Mouse (Mus musculus) B cell, adult 2 months (primary cell): ENCODE results near the gene Ccdc142.
A peak's percentile ranks its signal among the peaks of the same experiment; 100 is the strongest.

Experiments
- DNase-seq, 2 experiments: peaks; one replicate each; pipeline ENCODE4 v3.0.0; 2022

Gene Ccdc142

DNA sequence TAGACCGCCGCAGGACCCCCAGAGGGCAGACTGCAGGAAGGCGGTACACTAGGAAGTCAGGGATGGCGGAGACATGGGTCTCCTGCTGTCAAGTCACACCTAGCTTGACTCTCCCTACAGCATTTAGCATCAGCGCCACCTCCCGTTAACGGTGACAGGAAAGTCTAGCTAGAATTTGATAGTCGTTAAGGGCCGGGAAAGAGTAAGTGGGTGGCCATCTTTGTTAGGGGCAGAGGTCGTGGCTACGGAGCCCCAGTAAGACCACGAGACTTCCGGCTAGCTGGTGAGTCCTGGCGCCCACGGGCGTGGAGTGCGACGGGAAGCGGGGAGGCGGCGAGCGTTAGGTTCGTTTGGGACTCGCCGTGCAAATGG lies at the start of gene Ccdc142, which contains the start of gene Gm42688:
TSS of gene Ccdc142 (plus strand) at position 286 of the 372 bp plus-strand sequence.
TSS of gene Gm42688 (plus strand) at position 302 of the 372 bp plus-strand sequence.
- peak; percentile 83 to 85 for DNase-seq

DNA sequence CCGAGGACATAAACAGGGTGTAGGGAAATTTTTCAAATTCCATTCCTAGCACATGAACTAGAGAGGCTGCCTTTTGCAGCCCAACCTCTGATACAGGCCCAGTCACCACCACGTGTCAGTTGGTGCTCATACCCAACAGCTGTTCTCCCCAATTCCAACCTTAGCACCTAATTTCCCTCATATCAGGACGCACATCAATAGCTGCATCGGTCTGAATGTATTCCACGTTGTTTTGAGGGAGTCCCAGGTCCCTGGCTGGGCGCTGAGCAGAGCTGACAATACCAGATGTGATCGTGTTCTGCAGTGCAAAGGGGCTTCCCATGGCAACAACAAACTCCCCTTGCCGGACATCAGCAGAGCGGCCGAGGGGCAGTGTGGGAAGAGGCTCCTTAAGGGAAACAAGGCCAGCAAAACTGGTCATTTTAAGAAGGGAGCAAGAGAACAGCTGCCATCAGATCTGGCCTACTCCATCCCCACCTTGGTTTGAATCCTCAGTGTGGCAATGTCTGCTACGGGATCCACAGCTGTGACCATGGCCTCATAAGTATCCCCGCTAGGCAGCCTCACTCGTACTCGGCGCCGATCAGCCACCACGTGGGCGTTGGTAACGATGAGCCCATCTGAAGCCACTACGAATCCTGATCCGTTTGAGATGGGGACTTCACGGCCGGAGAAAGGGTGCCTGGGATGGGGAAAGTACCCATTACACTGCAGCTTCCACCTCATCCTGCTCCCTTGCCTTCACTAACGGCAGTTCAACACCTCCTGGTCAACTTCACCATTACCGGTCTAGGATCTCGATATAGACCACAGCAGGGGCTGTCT lies 48.1 kb upstream of the Ccdc142 start:
- peak; percentile 37 to 45 for DNase-seq

GRCm38 (mm10) chr6:83054074-83054851 lies 47.1 kb upstream of the Ccdc142 start, which contains the start of gene Aup1:
Gene Aup1 (plus strand): TSS chr6:83054521.
- DNase-seq, result peak; percentile 96 to 97

GRCm38 (mm10) chr6:83054871-83055431 lies 46.5 kb upstream of the Ccdc142 start, which contains the start of gene Htra2:
Gene Htra2 (minus strand): TSS chr6:83055273.
- DNase-seq, result peak in 1 of 2 experiments; percentile 47

DNA sequence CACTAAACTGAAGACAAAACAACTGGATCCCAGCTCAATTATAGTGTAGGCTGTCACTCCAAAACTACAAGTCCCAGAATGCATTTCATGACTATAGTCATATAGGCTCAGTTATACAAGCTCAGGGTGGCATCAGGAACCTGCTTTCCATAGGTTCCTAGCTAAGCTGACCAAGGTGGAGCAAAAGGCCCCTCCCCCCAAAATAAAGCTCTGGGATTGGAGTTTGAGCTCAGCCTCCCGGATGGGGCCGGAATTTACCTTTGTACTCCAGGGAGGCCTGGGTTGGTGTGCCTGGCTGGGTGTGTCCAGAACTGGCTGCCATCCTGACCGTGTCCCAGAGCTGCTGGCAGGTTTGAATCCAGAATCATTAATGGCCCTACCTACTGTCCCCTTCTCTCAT lies 43.6 kb upstream of the Ccdc142 start, which contains the start of gene Dqx1:
TSS of gene Dqx1 (plus strand) at position 55 of the 400 bp plus-strand sequence.
- no peak for DNase-seq

- no peak for DNase-seq
Measured at GRCm38 (mm10) chr6:83058725-83059124, 42.7 kb upstream of the Ccdc142 start.

- DNase-seq, result peak in 1 of 2 experiments; percentile 26
Measured at GRCm38 (mm10) chr6:83065995-83066394, 35.4 kb upstream of the Ccdc142 start.

GRCm38 (mm10) chr6:83066441-83066840 lies 35.0 kb upstream of the Ccdc142 start:
- no peak for DNase-seq

- no peak for DNase-seq
Measured at GRCm38 (mm10) chr6:83068221-83068620, 33.2 kb upstream of the Ccdc142 start.

- peak; percentile 28 to 51 for DNase-seq
Measured at GRCm38 (mm10) chr6:83068706-83069487, 32.5 kb upstream of the Ccdc142 start.

GRCm38 (mm10) chr6:83069488-83070246 lies 31.7 kb upstream of the Ccdc142 start:
- DNase-seq, result peak; percentile 37 to 46

DNA sequence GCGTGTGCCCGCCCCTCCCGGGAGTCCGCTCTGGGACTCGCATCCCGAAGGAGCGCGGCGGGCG lies 31.3 kb upstream of the Ccdc142 start, which contains the start of gene Tlx2:
TSS of gene Tlx2 (minus strand) at position 47 of the 64 bp plus-strand sequence.
- DNase-seq, result no peak

DNA sequence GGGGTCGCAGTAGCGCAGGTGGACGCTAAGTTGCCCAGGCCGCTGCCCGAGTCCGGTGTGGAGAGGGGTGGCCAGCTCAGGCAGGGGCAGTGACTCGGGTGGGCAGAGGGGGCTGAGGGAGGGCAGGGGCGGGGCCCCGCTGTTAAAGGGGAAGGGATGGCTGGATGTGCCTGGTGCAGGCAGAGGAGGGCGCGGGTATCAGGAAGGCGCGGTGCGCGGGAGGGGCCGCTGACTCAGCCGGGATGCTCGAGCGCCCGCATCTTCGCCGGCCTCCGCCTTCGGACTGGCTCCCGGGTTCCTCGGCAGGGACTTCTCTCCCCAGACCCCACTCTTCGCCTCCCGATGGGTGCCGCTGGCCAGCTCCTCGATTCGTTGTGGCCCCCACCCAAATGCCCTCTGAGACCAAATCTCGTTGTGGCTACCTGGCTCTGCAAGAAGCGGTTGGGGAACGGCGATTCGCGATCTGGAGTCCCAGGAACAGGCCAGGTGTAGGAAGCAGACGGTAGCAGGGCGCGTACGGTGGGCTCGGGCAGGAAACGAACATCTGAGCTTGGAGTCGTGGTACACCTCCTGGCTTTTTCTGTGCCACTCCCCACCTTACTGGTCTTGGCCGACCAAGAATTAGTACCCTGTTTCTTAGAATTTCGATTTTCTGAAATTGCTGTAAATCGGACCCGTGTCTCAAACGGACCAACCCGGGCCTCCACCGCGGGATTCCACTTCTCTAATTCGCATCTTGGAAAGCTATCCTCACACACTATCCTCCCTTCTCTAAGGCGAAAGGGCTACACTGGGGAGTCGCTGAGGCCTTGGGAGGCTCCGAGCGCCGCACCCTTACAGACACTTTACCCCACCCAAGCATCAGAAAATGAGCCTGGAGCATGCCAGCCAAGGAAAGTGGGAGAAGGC lies 30.8 kb upstream of the Ccdc142 start:
- peak; percentile 58 to 71 for DNase-seq

- peak; percentile 32 to 52 for DNase-seq
Measured at GRCm38 (mm10) chr6:83071220-83071619, 30.2 kb upstream of the Ccdc142 start.

DNA sequence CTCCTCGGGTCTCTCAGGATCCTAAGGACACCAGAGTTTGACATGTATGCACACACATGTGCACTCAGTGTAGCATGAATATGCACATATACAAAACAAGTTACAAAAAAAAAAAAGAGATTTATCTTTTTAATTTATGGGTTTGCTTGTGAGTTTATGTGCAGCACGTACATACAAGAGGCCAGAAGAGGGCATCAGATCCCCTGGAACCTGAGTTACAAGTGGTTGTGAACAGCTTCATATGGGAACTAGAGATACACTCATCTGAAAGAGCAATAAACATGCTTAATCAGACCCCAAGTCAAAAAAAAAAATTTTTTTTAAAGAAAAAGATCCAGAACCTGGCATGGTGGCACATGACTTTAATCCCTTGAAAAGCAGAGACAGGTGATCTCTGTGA lies 26.4 kb upstream of the Ccdc142 start:
- peak in 1 of 2 experiments; percentile 42 for DNase-seq

DNA sequence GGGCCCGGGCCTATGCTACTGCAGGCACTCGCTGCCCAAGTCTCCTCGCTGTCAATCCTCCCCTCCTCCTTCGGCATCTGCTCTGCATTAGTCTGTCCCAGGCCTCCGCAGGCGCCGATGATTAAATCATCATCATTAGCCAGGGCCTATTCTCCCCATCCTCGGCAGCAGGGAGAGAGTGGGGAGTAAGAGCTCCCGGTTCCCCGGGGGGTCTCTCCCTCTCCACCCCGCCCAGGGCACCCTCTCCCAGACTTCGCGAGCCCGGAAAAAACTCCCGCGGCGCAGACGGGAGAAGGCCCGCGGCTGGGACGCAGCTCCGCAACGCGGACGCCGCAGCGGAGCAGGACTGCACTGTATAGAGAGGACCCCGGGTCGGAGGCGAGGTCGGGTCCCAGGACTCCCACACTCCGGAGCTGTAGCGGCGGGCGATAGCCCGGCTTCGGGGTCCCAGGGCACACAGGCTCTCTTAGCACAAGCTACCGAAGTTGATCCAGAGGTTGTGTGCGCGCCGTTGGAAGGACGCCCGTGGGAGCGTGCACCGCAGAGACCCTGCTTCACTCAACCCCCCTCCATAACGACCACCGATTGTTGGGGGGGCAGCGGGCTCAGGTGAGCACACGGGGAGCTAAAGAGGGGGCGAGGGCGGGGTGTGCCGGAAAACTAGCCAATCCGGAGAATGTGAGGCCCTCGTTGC lies 23.6 kb upstream of the Ccdc142 start, which contains the start of gene Pcgf1:
TSS of gene Pcgf1 (plus strand) at position 240 of the 694 bp plus-strand sequence.
- peak in 1 of 2 experiments; percentile 35 for DNase-seq

GRCm38 (mm10) chr6:83078324-83078858 lies 23.0 kb upstream of the Ccdc142 start:
- DNase-seq, result peak; percentile 100

GRCm38 (mm10) chr6:83080210-83080609 lies 21.2 kb upstream of the Ccdc142 start:
- no peak for DNase-seq

DNA sequence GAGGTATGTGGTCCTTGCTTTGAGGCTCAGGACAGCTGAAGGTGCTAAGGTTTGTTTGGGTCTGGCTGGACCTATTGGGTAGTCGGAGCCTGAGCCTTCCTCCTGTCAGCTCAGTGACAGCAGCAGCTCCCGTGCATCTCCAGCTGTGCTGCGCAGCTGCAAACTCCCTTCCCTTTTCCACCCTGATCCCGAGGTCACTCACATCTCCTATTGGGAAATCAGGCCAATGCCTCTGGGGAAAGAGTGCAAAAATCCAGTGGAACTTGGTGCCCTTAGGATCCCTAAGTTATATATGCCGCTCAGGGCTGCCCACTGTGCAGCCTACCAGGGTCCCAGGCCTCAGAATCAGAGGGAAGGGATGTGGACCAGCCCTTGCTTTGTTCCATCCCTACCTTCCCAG lies 17.9 kb upstream of the Ccdc142 start:
- no peak for DNase-seq

- DNase-seq, result no peak
Measured at GRCm38 (mm10) chr6:83084477-83084876, 16.9 kb upstream of the Ccdc142 start.
